Mouse (Mus musculus): ENCODE results near the gene Hsh2d. TPM values are rescaled to one million over a fixed set of nuclear protein-coding genes. Genes with fewer than 3 reads are reported as not detected.

The Hsh2d gene
- polyA plus RNA-seq, 1 experiment from 2014 or later: 0.30 TPM

- peaks cover 54% of the 10 kb centered on the region for H3K36me3 ChIP-seq (ENCODE audit: control insufficient read depth, insufficient read depth)
- no peaks in the 10 kb centered on the region for H3K27me3 ChIP-seq (ENCODE audit: control insufficient read depth, insufficient read depth, low read depth, low read length)
- no peaks in the 10 kb centered on the region for H3K9me3 ChIP-seq (replicated peaks; ENCODE audit: control insufficient read depth, low read length)
- no peak overlapping the region for H3K4me3 ChIP-seq (ENCODE audit: low read depth, low read length)
- peaks cover 11% of the 10 kb centered on the region for H3K4me1 ChIP-seq (ENCODE audit: control insufficient read depth, low read depth, low read length)
- no peak overlapping the region for H3K4me2 ChIP-seq (ENCODE audit: low read depth, low read length)
- H3K27ac ChIP-seq (ENCODE audit: low read length): peak overlapping the region; percentile 73
- 58% methylated on average over 3 of the region's 3 CpGs for WGBS (ENCODE audit: insufficient replicate concordance)
- no peak overlapping the region for H3K9ac ChIP-seq (ENCODE audit: low read depth, low read length)
- peak; percentile 79 for ATAC-seq (ENCODE audit: low read depth)
Observed at GRCm38 (mm10) chr8:72169681-72170249, 19.7 kb upstream of the Hsh2d start.

- H3K4me3 ChIP-seq (ENCODE audit: low read depth, low read length): no peak overlapping the region
- WGBS (ENCODE audit: insufficient replicate concordance): 59% methylated on average over 5 of the region's 5 CpGs
- H3K27me3 ChIP-seq (ENCODE audit: control insufficient read depth, insufficient read depth, low read depth, low read length): no peaks in the 10 kb centered on the region
- H3K4me2 ChIP-seq (ENCODE audit: low read depth, low read length): no peak overlapping the region
- H3K9ac ChIP-seq (ENCODE audit: low read depth, low read length): no peak overlapping the region
- H3K9me3 ChIP-seq (replicated peaks; ENCODE audit: control insufficient read depth, low read length): no peaks in the 10 kb centered on the region
- H3K27ac ChIP-seq (ENCODE audit: low read length): no peak overlapping the region
- no peaks in the 10 kb centered on the region for H3K4me1 ChIP-seq (ENCODE audit: control insufficient read depth, low read depth, low read length)
- ATAC-seq (ENCODE audit: low read depth): peak; percentile 35; the same call in 1 of the 2 replicates
- H3K36me3 ChIP-seq (ENCODE audit: control insufficient read depth, insufficient read depth): peaks cover 57% of the 10 kb centered on the region
Observed at GRCm38 (mm10) chr8:72177346-72177925, 12.0 kb upstream of the Hsh2d start.

- no peak overlapping the region for H3K27ac ChIP-seq (ENCODE audit: low read length)
- WGBS (ENCODE audit: insufficient replicate concordance): 51% methylated on average over 2 of the region's 2 CpGs
- ATAC-seq (ENCODE audit: low read depth): peak; percentile 30; the same call in 1 of the 2 replicates
Observed at GRCm38 (mm10) chr8:72183554-72184202, 5.8 kb upstream of the Hsh2d start.

GRCm38 (mm10) chr8:72187793-72188331 is 1.6 kb upstream of the Hsh2d start:
- ATAC-seq (ENCODE audit: low read depth): no peak
- Histone ChIP-seq H3K36me3 (ENCODE audit: control insufficient read depth, insufficient read depth) (no peaks in the 10 kb centered on the region), H3K4me3 (ENCODE audit: low read depth, low read length) (no peak overlapping the region), H3K4me2 (ENCODE audit: low read depth, low read length) (no peak overlapping the region), H3K9ac (ENCODE audit: low read depth, low read length) (no peak overlapping the region), H3K27me3 (ENCODE audit: control insufficient read depth, insufficient read depth, low read depth, low read length) (no peaks in the 10 kb centered on the region), H3K9me3 (replicated peaks; ENCODE audit: control insufficient read depth, low read length) (no peaks in the 10 kb centered on the region), H3K27ac (ENCODE audit: low read length) (no peak overlapping the region), H3K4me1 (ENCODE audit: control insufficient read depth, low read depth, low read length) (no peaks in the 10 kb centered on the region)
- WGBS (ENCODE audit: insufficient replicate concordance): 68% methylated on average over 2 of the region's 2 CpGs

More at GRCm38 (mm10) chr8:72183554-72184202, 5.8 kb upstream of the Hsh2d start:
- Histone ChIP-seq H3K4me2 (ENCODE audit: low read depth, low read length) (no peak overlapping the region), H3K9ac (ENCODE audit: low read depth, low read length) (no peak overlapping the region), H3K27me3 (ENCODE audit: control insufficient read depth, insufficient read depth, low read depth, low read length) (no peaks in the 10 kb centered on the region), H3K36me3 (ENCODE audit: control insufficient read depth, insufficient read depth) (peaks cover 15% of the 10 kb centered on the region), H3K4me1 (ENCODE audit: control insufficient read depth, low read depth, low read length) (no peaks in the 10 kb centered on the region), H3K9me3 (replicated peaks; ENCODE audit: control insufficient read depth, low read length) (no peaks in the 10 kb centered on the region), H3K4me3 (ENCODE audit: low read depth, low read length) (no peak overlapping the region)

- H3K4me1 ChIP-seq (ENCODE audit: control insufficient read depth, low read depth, low read length): no peaks in the 10 kb centered on the region
- H3K36me3 ChIP-seq (ENCODE audit: control insufficient read depth, insufficient read depth): no peaks in the 10 kb centered on the region
- no peaks in the 10 kb centered on the region for H3K9me3 ChIP-seq (replicated peaks; ENCODE audit: control insufficient read depth, low read length)
- WGBS (ENCODE audit: insufficient replicate concordance): 43% methylated on average over 2 of the region's 2 CpGs
- H3K27ac ChIP-seq (ENCODE audit: low read length): no peak overlapping the region
- no peak overlapping the region for H3K4me3 ChIP-seq (ENCODE audit: low read depth, low read length)
- no peak for ATAC-seq (ENCODE audit: low read depth)
- H3K4me2 ChIP-seq (ENCODE audit: low read depth, low read length): no peak overlapping the region
- no peaks in the 10 kb centered on the region for H3K27me3 ChIP-seq (ENCODE audit: control insufficient read depth, insufficient read depth, low read depth, low read length)
- no peak overlapping the region for H3K9ac ChIP-seq (ENCODE audit: low read depth, low read length)
Observed at GRCm38 (mm10) chr8:72190215-72190539, 739 bp downstream of the Hsh2d start.

- H3K27ac ChIP-seq (ENCODE audit: low read length): no peak overlapping the region
- no peaks in the 10 kb centered on the region for H3K9me3 ChIP-seq (replicated peaks; ENCODE audit: control insufficient read depth, low read length)
- no peak overlapping the region for H3K4me2 ChIP-seq (ENCODE audit: low read depth, low read length)
- ATAC-seq (ENCODE audit: low read depth): no peak
- no peak overlapping the region for H3K4me3 ChIP-seq (ENCODE audit: low read depth, low read length)
- no peak overlapping the region for H3K9ac ChIP-seq (ENCODE audit: low read depth, low read length)
- H3K36me3 ChIP-seq (ENCODE audit: control insufficient read depth, insufficient read depth): no peaks in the 10 kb centered on the region
- no peaks in the 10 kb centered on the region for H3K4me1 ChIP-seq (ENCODE audit: control insufficient read depth, low read depth, low read length)
- no peaks in the 10 kb centered on the region for H3K27me3 ChIP-seq (ENCODE audit: control insufficient read depth, insufficient read depth, low read depth, low read length)
Observed at GRCm38 (mm10) chr8:72192065-72192464, 2.6 kb downstream of the Hsh2d start.

GRCm38 (mm10) chr8:72197997-72198396 is 8.6 kb downstream of the Hsh2d start:
- ATAC-seq (ENCODE audit: low read depth): 0 out of 2 replicates have a peak, but pooled peaks have one; percentile 27
- Histone ChIP-seq H3K36me3 (ENCODE audit: control insufficient read depth, insufficient read depth) (no peaks in the 10 kb centered on the region), H3K4me2 (ENCODE audit: low read depth, low read length) (no peak overlapping the region)

GRCm38 (mm10) chr8:72208582-72208981 is 19.1 kb downstream of the Hsh2d start:
- Histone ChIP-seq H3K27me3 (ENCODE audit: control insufficient read depth, insufficient read depth, low read depth, low read length) (no peaks in the 10 kb centered on the region), H3K4me2 (ENCODE audit: low read depth, low read length) (no peak overlapping the region), H3K9ac (ENCODE audit: low read depth, low read length) (no peak overlapping the region), H3K4me3 (ENCODE audit: low read depth, low read length) (no peak overlapping the region), H3K4me1 (ENCODE audit: control insufficient read depth, low read depth, low read length) (no peaks in the 10 kb centered on the region; the same call in 1 of the 2 replicates), H3K9me3 (replicated peaks; ENCODE audit: control insufficient read depth, low read length) (no peaks in the 10 kb centered on the region), H3K27ac (ENCODE audit: low read length) (no peak overlapping the region), H3K36me3 (ENCODE audit: control insufficient read depth, insufficient read depth) (no peaks in the 10 kb centered on the region)
- no peak for ATAC-seq (ENCODE audit: low read depth)
- WGBS (ENCODE audit: insufficient replicate concordance): 59% methylated on average over 1 of the region's 1 CpGs

More at GRCm38 (mm10) chr8:72197997-72198396, 8.6 kb downstream of the Hsh2d start:
- 45% methylated on average over 8 of the region's 8 CpGs for WGBS (ENCODE audit: insufficient replicate concordance)
- Histone ChIP-seq H3K4me3 (ENCODE audit: low read depth, low read length) (no peak overlapping the region), H3K9ac (ENCODE audit: low read depth, low read length) (no peak overlapping the region), H3K27ac (ENCODE audit: low read length) (no peak overlapping the region), H3K4me1 (ENCODE audit: control insufficient read depth, low read depth, low read length) (no peaks in the 10 kb centered on the region), H3K9me3 (replicated peaks; ENCODE audit: control insufficient read depth, low read length) (no peaks in the 10 kb centered on the region; the same call in none of the 2 replicates), H3K27me3 (ENCODE audit: control insufficient read depth, insufficient read depth, low read depth, low read length) (no peaks in the 10 kb centered on the region)

GRCm38 (mm10) chr8:72210222-72210621 is 20.8 kb downstream of the Hsh2d start:
- WGBS (ENCODE audit: insufficient replicate concordance): 53% methylated on average over 4 of the region's 4 CpGs
- ATAC-seq (ENCODE audit: low read depth): no peak

More at GRCm38 (mm10) chr8:72210222-72210621, 20.8 kb downstream of the Hsh2d start:
- H3K27ac ChIP-seq (ENCODE audit: low read length): no peak overlapping the region
- H3K4me3 ChIP-seq (ENCODE audit: low read depth, low read length): no peak overlapping the region
- H3K4me2 ChIP-seq (ENCODE audit: low read depth, low read length): no peak overlapping the region
- H3K9me3 ChIP-seq (replicated peaks; ENCODE audit: control insufficient read depth, low read length): no peaks in the 10 kb centered on the region
- no peaks in the 10 kb centered on the region for H3K36me3 ChIP-seq (ENCODE audit: control insufficient read depth, insufficient read depth)
- H3K4me1 ChIP-seq (ENCODE audit: control insufficient read depth, low read depth, low read length): no peaks in the 10 kb centered on the region; the same call in 1 of the 2 replicates
- no peak overlapping the region for H3K9ac ChIP-seq (ENCODE audit: low read depth, low read length)
- no peaks in the 10 kb centered on the region for H3K27me3 ChIP-seq (ENCODE audit: control insufficient read depth, insufficient read depth, low read depth, low read length)
